Mouse (Mus musculus) intestine, postnatal 0 days (tissue): ENCODE data around the gene Coro2b. TPM values are rescaled to one million over a fixed set of nuclear protein-coding genes. Genes with fewer than 3 reads are reported as not detected.

ENCODE experiments used
- ATAC-seq: fragments of 200-750 bp; cut with Nextera tagmentation; 2 replicates; pipeline ENCODE4 v1.8.0; 2017; ENCODE audit warnings: mild to moderate bottlenecking, moderate TSS enrichment, moderate library complexity
- H3K27ac ChIP-seq: fragments of 300-500 bp; sonication (generic); 2 replicates; pipeline ENCODE4 v1.5.1; 2014; ENCODE audit warnings: mild to moderate bottlenecking, low read depth, low read length, moderate library complexity
- H3K27me3 ChIP-seq: fragments of 300-500 bp; sonication (generic); replicated peaks from 2 replicates; pipeline ENCODE4 v1.6.1; 2014; ENCODE audit warnings: low read length, mixed read lengths; ENCODE audit not compliant: control insufficient read depth, insufficient read depth
- H3K36me3 ChIP-seq: fragments of 300-500 bp; sonication (generic); 2 replicates; pipeline ENCODE4 v1.6.1; 2014; ENCODE audit warnings: mild to moderate bottlenecking, moderate library complexity; ENCODE audit not compliant: control insufficient read depth, insufficient read depth
- H3K4me1 ChIP-seq: fragments of 300-500 bp; sonication (generic); replicated peaks from 2 replicates; pipeline ENCODE4 v1.6.1; 2014; ENCODE audit warnings: antibody characterized with exemption, low read length, mixed read lengths; ENCODE audit not compliant: control insufficient read depth, insufficient read depth
- H3K4me2 ChIP-seq: fragments of 300-500 bp; sonication (generic); replicated peaks from 2 replicates; pipeline ENCODE4 v1.6.1; 2014; ENCODE audit warnings: low read depth, mild to moderate bottlenecking, moderate library complexity
- H3K4me3 ChIP-seq: fragments of 300-500 bp; sonication (generic); 2 replicates; pipeline ENCODE4 v1.5.1; 2014; ENCODE audit warnings: low read depth, low read length
- H3K9ac ChIP-seq: fragments of 300-500 bp; sonication (generic); 2 replicates; pipeline ENCODE4 v1.6.1; 2014; ENCODE audit warnings: mild to moderate bottlenecking, low read depth, low read length
- H3K9me3 ChIP-seq: fragments of 300-500 bp; sonication (generic); 2 replicates; pipeline ENCODE4 v1.6.1; 2016; ENCODE audit warnings: mixed run types; ENCODE audit not compliant: control insufficient read depth
- CTCF ChIP-seq: sonication (generic); IDR thresholded peaks from 2 replicates; pipeline ENCODE4 v1.5.1; 2016; ENCODE audit warnings: low read depth, mild to moderate bottlenecking, control low read depth, antibody characterized with exemption, moderate library complexity
- WGBS: fragments of 180-500 bp; shearing (Covaris S2); extraction: QIAGEN DNeasy Blood & Tissue Kit; methylation state at CpG from one replicate; pipeline ENCODE4 v1.1.7; 2014; 5-methylcytosine and 5-hydroxymethylcytosine counted together
- polyA plus RNA-seq: library from polyadenylated mRNA; unstranded; fragments of >200 nt; fragmentation: Nextera tagmentation; extraction: Ambion mirVana; gene quantifications from 2 replicates; pipeline ENCODE4 v1.2.1, GENCODE M21; 2015

Gene Coro2b
- polyA plus RNA-seq, 1 experiment from 2014 or later = 2.9 TPM

- H3K9me3 ChIP-seq = no peaks in the 10 kb centered on the region
- no peak overlapping the region for H3K4me2 ChIP-seq
- H3K4me1 ChIP-seq = no peaks in the 10 kb centered on the region
- H3K4me3 ChIP-seq = no peak overlapping the region
- H3K27ac ChIP-seq = no peak overlapping the region
- WGBS = 51% methylated on average over 11 of the region's 11 CpGs
- H3K27me3 ChIP-seq = no peaks in the 10 kb centered on the region
- TF ChIP-seq CTCF = peak; percentile 43
- ATAC-seq = peak; percentile 45; the same call in 1 of the 2 replicates
- H3K9ac ChIP-seq = no peak overlapping the region
- no peaks in the 10 kb centered on the region for H3K36me3 ChIP-seq
These were observed 59.9 kb downstream of the Coro2b start for GRCm38 (mm10) chr9:62476782-62477487.

- H3K9me3 ChIP-seq = no peaks in the 10 kb centered on the region
- H3K4me1 ChIP-seq = no peaks in the 10 kb centered on the region
- 77% methylated on average over 2 of the region's 2 CpGs for WGBS
These were observed 62.6 kb downstream of the Coro2b start for GRCm38 (mm10) chr9:62474206-62474605.

GRCm38 (mm10) chr9:62471541-62472189, 65.2 kb downstream of the Coro2b start:
- H3K4me1 ChIP-seq = no peaks in the 10 kb centered on the region
- no peak for TF ChIP-seq CTCF
- 87% methylated on average over 14 of the region's 14 CpGs for WGBS
- no peaks in the 10 kb centered on the region for H3K9me3 ChIP-seq
- no peak overlapping the region for H3K4me2 ChIP-seq
- H3K36me3 ChIP-seq = no peaks in the 10 kb centered on the region
- no peak overlapping the region for H3K9ac ChIP-seq
- no peak for ATAC-seq
- H3K27ac ChIP-seq = no peak overlapping the region
- H3K4me3 ChIP-seq = no peak overlapping the region
- no peaks in the 10 kb centered on the region for H3K27me3 ChIP-seq

More at GRCm38 (mm10) chr9:62474206-62474605, 62.6 kb downstream of the Coro2b start:
- Histone ChIP-seq H3K27me3 (no peaks in the 10 kb centered on the region), H3K36me3 (no peaks in the 10 kb centered on the region), H3K9ac (no peak overlapping the region), H3K4me2 (no peak overlapping the region), H3K27ac (no peak overlapping the region), H3K4me3 (no peak overlapping the region)
- TF ChIP-seq CTCF = no peak
- no peak for ATAC-seq

- H3K36me3 ChIP-seq = no peaks in the 10 kb centered on the region
- no peaks in the 10 kb centered on the region for H3K27me3 ChIP-seq
- no peak for ATAC-seq
- 91% methylated on average over 14 of the region's 14 CpGs for WGBS
- H3K9ac ChIP-seq = no peak overlapping the region
- no peaks in the 10 kb centered on the region for H3K9me3 ChIP-seq
- no peak overlapping the region for H3K4me2 ChIP-seq
- no peaks in the 10 kb centered on the region for H3K4me1 ChIP-seq
- no peak overlapping the region for H3K4me3 ChIP-seq
- H3K27ac ChIP-seq = no peak overlapping the region
- no peak for TF ChIP-seq CTCF
These were observed 65.8 kb downstream of the Coro2b start for GRCm38 (mm10) chr9:62471041-62471440.

- TF ChIP-seq CTCF = peak; percentile 99
- ATAC-seq = peak; percentile 53; the same call in 1 of the 2 replicates
- no peaks in the 10 kb centered on the region for H3K27me3 ChIP-seq
- H3K9ac ChIP-seq = no peak overlapping the region
- H3K4me1 ChIP-seq = no peaks in the 10 kb centered on the region
- H3K36me3 ChIP-seq = no peaks in the 10 kb centered on the region
- H3K9me3 ChIP-seq = no peaks in the 10 kb centered on the region
- WGBS = 11% methylated on average over 1 of the region's 1 CpGs
- no peak overlapping the region for H3K4me2 ChIP-seq
- H3K4me3 ChIP-seq = no peak overlapping the region
- H3K27ac ChIP-seq = no peak overlapping the region
These were observed 66.4 kb downstream of the Coro2b start for GRCm38 (mm10) chr9:62470398-62470797.

GRCm38 (mm10) chr9:62469696-62470095, 67.1 kb downstream of the Coro2b start:
- no peaks in the 10 kb centered on the region for H3K4me1 ChIP-seq
- WGBS = 82% methylated on average over 10 of the region's 10 CpGs
- no peak overlapping the region for H3K27ac ChIP-seq
- no peaks in the 10 kb centered on the region for H3K9me3 ChIP-seq
- H3K4me2 ChIP-seq = no peak overlapping the region
- ATAC-seq = no peak
- H3K9ac ChIP-seq = no peak overlapping the region
- no peak for TF ChIP-seq CTCF
- no peaks in the 10 kb centered on the region for H3K27me3 ChIP-seq
- H3K4me3 ChIP-seq = no peak overlapping the region
- no peaks in the 10 kb centered on the region for H3K36me3 ChIP-seq
